Mouse (Mus musculus) induced T-regulatory cell, adult 2 months (primary cell): ENCODE measurements at regions not wholly inside any gene's neighbourhood (a gene's known extent, or its start where the extent isn't known, plus 50 kb on each side); places are given as distances from the start of the nearest gene placed in this dataset.

Experiments
- DNase-seq: peaks from one replicate; pipeline ENCODE4 v3.0.0-alpha.2; 2012; ENCODE audit warnings: low read depth

- peak; percentile 3 for DNase-seq
Observed at GRCm38 (mm10) chr14:47857731-47858556, 209.7 kb downstream of the Ktn1 start.

DNA sequence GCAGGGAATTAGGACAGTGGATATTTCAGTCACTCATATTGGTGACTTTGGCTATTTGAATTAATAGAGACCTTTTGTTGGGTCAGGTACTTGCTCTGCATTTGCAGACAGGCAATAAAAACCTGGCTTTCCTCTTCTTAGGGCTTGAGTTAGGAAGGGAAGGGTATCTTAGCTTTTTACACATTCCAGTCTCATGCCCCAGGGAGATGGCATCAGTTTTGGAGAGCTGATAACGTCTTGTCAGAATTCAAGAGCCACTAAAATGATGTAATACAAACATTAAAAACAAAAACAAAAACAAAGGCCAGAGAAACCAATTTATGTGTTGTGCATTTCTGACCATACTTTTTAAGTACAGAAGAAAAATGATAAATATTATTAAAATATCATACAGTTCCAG lies 214.3 kb downstream of the Ktn1 start:
- no peak for DNase-seq

- no peak for DNase-seq
Observed at GRCm38 (mm10) chr14:47863067-47863466, 214.8 kb downstream of the Ktn1 start.

DNA sequence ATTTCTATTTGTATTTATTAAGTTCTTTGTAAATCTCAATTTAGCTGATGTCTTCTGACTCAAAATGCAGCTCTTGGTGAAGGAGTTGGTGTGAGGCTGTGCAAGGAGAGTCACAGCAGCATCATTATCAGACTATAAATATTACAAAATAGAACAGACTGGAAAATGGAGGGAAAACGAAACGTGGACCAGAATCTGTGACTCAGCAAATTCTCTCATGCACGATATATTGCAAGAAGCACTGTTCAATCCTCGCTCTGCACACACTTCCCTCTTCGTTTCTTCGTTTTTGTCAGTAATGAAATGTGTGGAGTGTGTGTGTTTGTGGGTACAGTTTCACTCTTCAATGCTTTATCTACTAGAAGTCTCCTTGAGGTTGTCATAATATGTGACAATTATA lies 215.5 kb downstream of the Ktn1 start:
- DNase-seq = no peak

- DNase-seq = no peak
Observed at GRCm38 (mm10) chr14:47867017-47867416, 218.8 kb downstream of the Ktn1 start.

DNA sequence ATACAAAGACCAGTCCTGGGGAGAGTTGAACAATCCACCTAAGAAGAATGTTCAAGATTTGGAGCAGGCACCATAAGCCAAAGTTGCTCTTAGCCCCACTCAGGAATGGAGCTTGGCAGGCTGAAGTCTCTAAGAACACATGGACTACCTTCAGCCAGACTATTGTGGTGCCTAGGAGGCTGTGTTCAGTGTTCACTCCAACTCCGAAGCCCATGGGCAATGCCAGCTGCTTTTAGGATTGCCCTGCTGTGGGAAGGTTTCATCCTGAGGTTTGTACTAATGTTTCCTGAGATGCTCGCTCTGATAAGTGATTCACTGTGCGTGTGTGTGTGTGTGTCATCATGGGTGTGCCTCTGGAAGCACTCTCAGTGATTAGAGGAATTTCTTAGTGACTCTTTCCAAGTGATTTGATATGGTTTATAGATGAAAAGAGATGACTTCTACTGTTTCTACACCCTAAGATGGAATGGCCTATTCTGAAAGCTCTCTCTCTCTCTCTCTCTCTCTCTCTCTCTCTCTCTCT lies 220.1 kb downstream of the Ktn1 start:
- no peak for DNase-seq

DNA sequence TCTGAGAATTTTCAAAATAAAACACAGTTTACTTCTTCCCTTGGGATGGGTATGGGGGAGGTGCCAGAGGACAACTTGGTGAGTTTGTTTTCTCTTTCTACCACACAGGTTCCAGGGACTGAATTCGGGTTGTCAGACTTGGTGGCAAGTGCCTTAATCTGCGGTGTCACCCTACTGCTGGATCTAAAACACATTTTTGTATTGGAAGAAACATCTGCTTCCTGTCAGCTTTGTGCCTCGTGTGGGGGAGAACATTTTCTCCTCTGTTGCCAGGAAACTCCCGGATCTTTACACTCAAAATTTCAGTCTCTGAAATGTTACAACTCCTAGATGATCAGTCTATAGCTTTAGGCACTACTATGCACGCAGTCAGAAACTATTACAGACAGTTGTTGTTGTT lies 228.3 kb downstream of the Ktn1 start:
- DNase-seq = no peak

GRCm38 (mm10) chr14:47877167-47877566 lies 228.9 kb downstream of the Ktn1 start:
- DNase-seq = no peak

DNA sequence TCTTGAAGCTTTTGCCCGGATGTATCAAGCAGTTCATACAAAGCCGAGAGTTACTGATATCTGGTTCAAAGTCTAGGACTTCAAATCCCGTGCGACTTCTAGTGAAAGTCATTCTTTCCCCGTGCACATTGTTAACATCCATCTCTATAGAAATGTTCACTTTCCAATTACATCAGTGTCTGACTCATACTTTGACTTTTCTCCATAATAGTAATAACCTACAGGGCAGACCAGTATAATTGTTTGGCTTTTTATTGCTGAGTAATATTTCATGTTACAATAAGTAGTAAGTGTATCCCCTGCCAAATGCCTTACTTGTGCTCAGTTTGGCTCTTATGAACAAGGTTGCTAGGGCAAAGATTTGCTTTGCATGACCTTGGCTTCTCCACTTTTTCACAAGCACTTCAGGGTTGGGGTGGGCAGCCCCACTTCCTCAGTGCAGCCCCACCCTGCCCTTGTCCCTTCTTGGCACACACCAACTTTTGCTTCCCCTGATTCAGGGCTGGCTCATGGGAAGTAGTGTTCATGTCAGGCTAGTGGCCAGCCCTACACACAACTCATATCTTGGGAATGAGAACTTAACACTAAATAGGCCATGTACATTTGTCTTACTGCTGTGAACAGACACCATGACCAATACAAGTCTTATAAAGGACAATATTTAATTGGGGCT lies 229.7 kb downstream of the Ktn1 start:
- no peak for DNase-seq

- no peak for DNase-seq
Observed at GRCm38 (mm10) chr14:47885326-47885725, 235.3 kb upstream of the Peli2 start.

DNA sequence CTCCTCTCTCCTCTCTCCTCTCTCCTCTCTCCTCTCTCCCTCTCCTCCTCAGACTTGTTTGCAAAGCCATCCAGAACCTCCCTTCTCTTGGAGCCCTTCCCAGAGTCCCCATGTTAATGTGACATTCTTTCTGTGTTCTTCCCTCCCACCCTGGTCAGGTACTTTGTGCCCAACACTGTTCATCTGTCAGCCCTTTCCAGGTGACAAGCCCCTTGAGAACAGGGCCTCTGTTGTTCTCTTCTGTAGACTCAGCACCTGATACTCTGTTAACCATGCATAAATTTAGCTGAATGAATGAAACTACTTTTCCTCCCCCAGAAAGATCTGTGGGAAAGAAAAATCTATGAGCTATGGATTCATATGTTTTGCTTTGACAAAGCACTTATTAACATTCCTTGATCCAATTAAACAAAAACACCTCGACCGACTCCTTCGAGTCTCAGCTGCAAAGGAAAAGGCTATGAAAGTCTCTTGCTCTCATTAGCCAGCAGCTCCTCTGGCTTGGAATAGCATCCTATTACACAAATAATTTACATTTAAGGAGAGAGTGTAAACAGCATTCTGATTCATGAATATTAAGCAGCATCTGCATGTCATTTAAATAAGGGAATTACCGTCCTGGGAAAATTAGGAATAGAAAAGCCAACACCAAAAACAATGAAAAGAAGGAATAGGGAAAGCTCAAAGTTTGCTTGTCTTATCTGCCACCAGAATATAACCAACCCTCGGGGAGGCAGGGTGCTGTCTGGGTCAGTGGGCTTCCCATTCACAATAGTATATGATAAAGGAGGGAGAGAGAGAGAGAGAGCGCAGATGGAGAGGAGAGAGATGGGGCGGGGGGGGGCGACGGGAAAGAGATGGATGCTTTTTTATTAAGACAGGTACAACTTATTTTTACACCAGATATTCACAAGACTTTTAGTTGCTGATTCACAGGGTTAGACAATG lies 230.1 kb upstream of the Peli2 start:
- DNase-seq = no peak

DNA sequence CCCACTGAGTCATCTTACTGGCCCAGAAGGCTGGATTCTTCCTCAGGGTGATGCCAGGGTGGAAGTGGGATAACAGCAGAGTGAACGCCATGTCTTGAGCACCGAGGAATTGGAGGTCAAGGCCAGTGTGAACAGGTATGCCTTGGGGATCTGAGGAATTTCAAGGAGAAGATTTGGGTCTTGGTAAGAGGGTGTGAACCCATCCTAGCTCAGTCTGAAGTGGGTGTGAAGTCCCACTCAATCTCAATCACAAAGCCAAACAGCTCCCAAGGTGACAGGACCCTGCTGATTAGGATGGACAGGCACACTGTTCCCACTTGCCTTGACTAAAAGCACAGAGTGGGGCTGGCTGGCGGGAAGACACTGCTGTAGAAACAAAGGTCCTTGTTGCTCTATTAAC lies 224.0 kb upstream of the Peli2 start:
- no peak for DNase-seq

DNA sequence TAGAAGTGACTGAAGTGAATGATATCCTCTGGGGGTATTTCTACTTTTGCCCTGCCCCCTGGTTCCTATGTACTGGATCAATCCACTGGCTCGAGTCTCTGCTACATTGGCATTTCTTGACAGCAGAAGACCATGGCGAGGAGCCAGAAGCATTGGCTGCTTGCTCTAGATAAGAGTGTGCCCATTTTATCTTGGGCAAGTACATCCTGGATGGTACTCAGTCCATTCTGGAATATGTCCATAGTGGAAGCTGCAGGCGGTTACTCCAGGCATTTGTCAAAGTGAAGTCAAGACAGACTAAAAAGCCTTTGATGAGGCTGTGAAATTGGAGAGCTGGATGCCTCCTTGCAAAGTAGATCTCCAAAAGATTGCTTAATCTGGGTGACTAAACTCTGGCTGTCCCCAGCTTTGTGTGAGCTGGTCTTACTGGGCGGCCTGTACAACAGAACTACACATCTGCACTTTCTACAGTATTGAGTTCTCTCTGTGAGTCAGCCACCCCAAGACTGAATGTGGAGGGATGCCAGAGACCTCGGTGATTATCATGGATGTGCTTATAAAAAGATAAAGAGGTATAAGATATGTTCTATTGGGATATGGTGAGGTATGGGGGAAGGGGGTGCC lies 222.6 kb upstream of the Peli2 start:
- no peak for DNase-seq

GRCm38 (mm10) chr14:47898605-47899004 lies 222.0 kb upstream of the Peli2 start:
- DNase-seq = no peak

DNA sequence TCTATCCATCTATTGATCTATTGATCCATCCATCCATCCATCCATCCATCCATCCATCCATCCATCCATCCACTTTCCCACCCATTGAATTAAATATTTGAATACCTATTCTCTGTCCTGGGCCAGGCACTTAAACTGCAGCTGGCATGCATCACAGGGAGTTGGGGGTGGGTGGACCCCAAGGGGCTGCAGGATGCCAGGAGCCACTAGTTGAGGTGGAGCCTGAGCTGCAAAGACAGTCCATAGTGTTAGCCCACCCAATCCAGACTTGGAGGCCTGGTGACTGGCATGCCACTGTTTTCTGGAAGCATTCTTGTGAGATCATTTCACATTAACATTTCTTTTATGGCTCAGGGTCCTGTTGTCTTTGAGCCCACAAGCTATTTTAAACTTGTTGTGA lies 215.3 kb upstream of the Peli2 start:
- no peak for DNase-seq

DNA sequence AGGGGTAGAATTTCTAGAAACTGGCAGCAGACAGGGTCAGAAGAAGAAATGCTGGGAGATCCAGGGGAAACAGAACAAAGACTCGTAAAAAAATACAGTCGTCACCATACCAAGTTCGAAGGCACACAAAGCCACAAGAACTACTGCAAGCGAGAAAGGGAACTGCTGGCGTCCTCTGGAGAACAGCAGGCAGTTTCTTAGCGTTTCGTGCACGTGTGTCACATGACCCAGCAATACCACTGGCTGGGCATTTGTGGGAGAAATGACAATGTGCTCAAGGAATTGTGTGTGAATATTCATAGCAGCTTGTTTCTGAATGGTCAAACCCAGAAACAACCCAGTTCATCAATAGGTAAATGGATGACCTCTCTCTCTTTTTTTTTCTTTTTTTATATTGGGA lies 211.5 kb upstream of the Peli2 start:
- no peak for DNase-seq

DNA sequence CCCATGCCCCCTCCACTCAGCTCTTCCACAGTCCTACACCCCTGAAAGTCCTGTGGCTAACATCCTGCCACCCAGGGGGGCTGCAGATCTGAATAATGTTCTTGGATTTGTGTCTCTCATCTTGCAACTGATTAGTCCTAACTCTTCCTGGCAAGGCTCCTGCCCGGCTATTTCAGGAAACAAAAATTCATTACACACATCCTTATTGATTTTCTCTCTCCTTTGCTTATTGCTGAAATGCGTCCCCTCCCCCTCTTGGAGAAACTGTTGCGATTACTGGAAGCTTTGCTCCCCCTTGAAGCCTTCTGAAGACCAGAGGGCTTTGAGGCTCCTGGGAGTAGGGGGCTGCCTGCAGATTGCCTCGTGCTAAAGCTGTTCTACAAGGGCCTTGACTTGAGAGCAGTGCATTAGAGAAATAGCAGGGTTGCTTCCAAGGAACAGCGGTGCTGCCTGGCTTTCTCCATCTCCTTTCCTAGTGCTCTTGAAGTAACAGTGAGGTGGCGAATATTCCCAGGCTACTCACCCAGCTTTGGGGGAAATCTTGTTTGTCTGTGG lies 209.8 kb upstream of the Peli2 start:
- DNase-seq = no peak

- DNase-seq = no peak
Observed at GRCm38 (mm10) chr14:47911546-47912545, 208.8 kb upstream of the Peli2 start.

GRCm38 (mm10) chr14:47915621-47916020 lies 205.0 kb upstream of the Peli2 start:
- DNase-seq = no peak

- DNase-seq = no peak
Observed at GRCm38 (mm10) chr14:47920638-47921347, 199.8 kb upstream of the Peli2 start.
